Mouse (Mus musculus): ENCODE data around the gene Nkapd1. TPM values are rescaled to one million over a fixed set of nuclear protein-coding genes. Genes with fewer than 3 reads are reported as not detected.

Gene Nkapd1
- polyA plus RNA-seq, 1 experiment from 2014 or later = 21.0 TPM

GRCm38 (mm10) chr9:50561918-50562360 is 55.3 kb downstream of the Nkapd1 start:
- ATAC-seq (ENCODE audit: low read depth) = no peak
- Histone ChIP-seq H3K9ac (ENCODE audit: low read length) (no peak overlapping the region), H3K27ac (ENCODE audit: low read length) (no peak overlapping the region), H3K4me1 (replicated peaks; ENCODE audit: control insufficient read depth, insufficient read depth, low read length) (no peaks in the 10 kb centered on the region), H3K9me3 (ENCODE audit: control insufficient read depth, low read length) (no peaks in the 10 kb centered on the region), H3K27me3 (ENCODE audit: control insufficient read depth, insufficient read depth, low read depth, low read length) (no peaks in the 10 kb centered on the region), H3K4me3 (ENCODE audit: low read length) (no peak overlapping the region), H3K36me3 (ENCODE audit: control insufficient read depth, insufficient read depth, low read length) (no peaks in the 10 kb centered on the region), H3K4me2 (ENCODE audit: low read depth, low read length) (no peak overlapping the region)
- 66% methylated on average over 2 of the region's 2 CpGs for WGBS

GRCm38 (mm10) chr9:50561145-50561917 is 55.9 kb downstream of the Nkapd1 start, which contains the start of gene Tex12:
Gene Tex12, minus strand, starts transcription at chr9:50561325.
- Histone ChIP-seq H3K27me3 (ENCODE audit: control insufficient read depth, insufficient read depth, low read depth, low read length) (no peaks in the 10 kb centered on the region), H3K36me3 (ENCODE audit: control insufficient read depth, insufficient read depth, low read length) (no peaks in the 10 kb centered on the region), H3K4me2 (ENCODE audit: low read depth, low read length) (no peak within 1 kb of the TSS), H3K9me3 (ENCODE audit: control insufficient read depth, low read length) (no peaks in the 10 kb centered on the region), H3K4me1 (replicated peaks; ENCODE audit: control insufficient read depth, insufficient read depth, low read length) (no peaks in the 10 kb centered on the region), H3K4me3 (ENCODE audit: low read length) (no peak within 1 kb of the TSS), H3K27ac (ENCODE audit: low read length) (no peak within 1 kb of the TSS), H3K9ac (ENCODE audit: low read length) (no peak within 1 kb of the TSS)
- no peak for ATAC-seq (ENCODE audit: low read depth)
- 82% methylated on average over 38 of the region's 38 CpGs for WGBS

Other genes starting within 250 kb of the Nkapd1 start
- 4.1 and 8.3 TPM in 2 replicates for gene Plet1, start 122.9 kb downstream of the Nkapd1 start, polyA plus RNA-seq (2015; fragmentation: Nextera tagmentation; extraction: Ambion mirVana)
- 74.6 and 74.7 TPM in 2 replicates for gene Pts, start 88.7 kb downstream of the Nkapd1 start, polyA plus RNA-seq (2015; fragmentation: Nextera tagmentation; extraction: Ambion mirVana)
- gene Il18, start 62.6 kb downstream of the Nkapd1 start, polyA plus RNA-seq (2015; fragmentation: Nextera tagmentation; extraction: Ambion mirVana) = 5.0 and 6.5 TPM in 2 replicates
- 0.09 and 0.35 TPM in 2 replicates for gene Bco2, start 62.3 kb downstream of the Nkapd1 start, polyA plus RNA-seq (2015; fragmentation: Nextera tagmentation; extraction: Ambion mirVana)
- not detected in 2 replicates for gene Tex12, start 56.1 kb downstream of the Nkapd1 start, polyA plus RNA-seq (2015; fragmentation: Nextera tagmentation; extraction: Ambion mirVana)
- gene Sdhd, start 13.7 kb downstream of the Nkapd1 start, polyA plus RNA-seq (2015; fragmentation: Nextera tagmentation; extraction: Ambion mirVana) = 298 and 304 TPM in 2 replicates
- 193 and 194 TPM in 2 replicates for gene Timm8b, start 13.6 kb downstream of the Nkapd1 start, polyA plus RNA-seq (2015; fragmentation: Nextera tagmentation; extraction: Ambion mirVana)
- 8.7 and 9.6 TPM in 2 replicates for gene Pih1d2, start 143 bp downstream of the Nkapd1 start, polyA plus RNA-seq (2015; fragmentation: Nextera tagmentation; extraction: Ambion mirVana)
- 40.5 and 43.6 TPM in 2 replicates for gene Dlat, start 42.3 kb upstream of the Nkapd1 start, polyA plus RNA-seq (2015; fragmentation: Nextera tagmentation; extraction: Ambion mirVana)
- 6.9 and 8.1 TPM in 2 replicates for gene Dixdc1, start 122.1 kb upstream of the Nkapd1 start, polyA plus RNA-seq (2015; fragmentation: Nextera tagmentation; extraction: Ambion mirVana)
- 14.9 and 18.5 TPM in 2 replicates for gene 2310030G06Rik, start 129.1 kb upstream of the Nkapd1 start, polyA plus RNA-seq (2015; fragmentation: Nextera tagmentation; extraction: Ambion mirVana)
- gene Cryab, start 133.9 kb upstream of the Nkapd1 start, polyA plus RNA-seq (2015; fragmentation: Nextera tagmentation; extraction: Ambion mirVana) = 173 and 174 TPM in 2 replicates
- 21.1 and 26.2 TPM in 2 replicates for gene Hspb2, start 134.9 kb upstream of the Nkapd1 start, polyA plus RNA-seq (2015; fragmentation: Nextera tagmentation; extraction: Ambion mirVana)
- gene Fdxacb1, start 150.8 kb upstream of the Nkapd1 start, polyA plus RNA-seq (2015; fragmentation: Nextera tagmentation; extraction: Ambion mirVana) = 13.8 and 15.0 TPM in 2 replicates
- 35.0 and 39.0 TPM in 2 replicates for gene Alg9, start 157.6 kb upstream of the Nkapd1 start, polyA plus RNA-seq (2015; fragmentation: Nextera tagmentation; extraction: Ambion mirVana)
- 46.3 and 51.8 TPM in 2 replicates for gene 1110032A03Rik, start 158.1 kb upstream of the Nkapd1 start, polyA plus RNA-seq (2015; fragmentation: Nextera tagmentation; extraction: Ambion mirVana)
- 58.9 and 60.3 TPM in 2 replicates for gene Ppp2r1b, start 227.8 kb upstream of the Nkapd1 start, polyA plus RNA-seq (2015; fragmentation: Nextera tagmentation; extraction: Ambion mirVana)

Data from lung, embryonic 16.5 days (tissue).